Mouse (Mus musculus): ENCODE measurements around the gene Chrm2.

Chrm2 gene

DNA sequence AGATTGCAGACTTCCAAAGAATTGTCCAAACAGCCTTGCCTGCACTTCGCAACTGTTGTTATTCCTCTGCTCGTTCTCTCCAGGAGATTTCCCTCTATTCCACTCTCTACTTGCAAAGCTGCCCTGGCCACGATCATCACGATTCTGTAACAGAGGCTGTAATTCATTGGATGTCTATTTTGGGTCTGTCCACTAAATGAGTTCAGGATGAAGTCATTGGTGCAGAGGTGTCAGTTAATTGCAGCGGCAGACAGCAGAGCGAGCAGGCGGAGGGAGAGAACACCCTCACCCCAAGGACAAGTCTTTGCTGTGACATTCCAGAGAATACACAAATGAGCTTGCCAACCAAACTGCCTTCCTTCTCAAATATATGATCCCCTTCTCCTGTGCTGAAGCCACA lies 120.1 kb downstream of the Chrm2 start:
- ChIA-PET CTCF (no interaction called here), POLR2A (no interaction called here)

DNA sequence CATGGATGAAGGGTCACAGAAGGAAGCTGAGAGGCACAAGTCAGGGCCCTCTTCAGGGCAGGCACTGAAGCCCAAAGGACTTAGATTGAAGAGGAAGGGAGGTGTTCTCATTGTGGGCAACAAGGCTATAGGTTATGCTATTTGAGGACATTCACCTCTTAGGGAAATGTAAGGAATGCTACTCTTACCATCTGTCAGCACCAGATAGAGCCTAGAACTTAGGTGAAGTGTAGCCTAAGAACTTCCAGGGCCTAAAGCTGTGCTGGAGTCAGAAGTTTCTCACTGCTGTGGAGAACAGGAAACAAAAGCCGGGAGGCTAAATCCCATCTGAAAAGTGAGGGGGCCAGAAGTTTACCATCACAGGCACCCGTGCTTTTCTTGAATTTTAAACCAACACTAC lies 120.6 kb downstream of the Chrm2 start:
- POLR2A ChIA-PET = no interaction called here

DNA sequence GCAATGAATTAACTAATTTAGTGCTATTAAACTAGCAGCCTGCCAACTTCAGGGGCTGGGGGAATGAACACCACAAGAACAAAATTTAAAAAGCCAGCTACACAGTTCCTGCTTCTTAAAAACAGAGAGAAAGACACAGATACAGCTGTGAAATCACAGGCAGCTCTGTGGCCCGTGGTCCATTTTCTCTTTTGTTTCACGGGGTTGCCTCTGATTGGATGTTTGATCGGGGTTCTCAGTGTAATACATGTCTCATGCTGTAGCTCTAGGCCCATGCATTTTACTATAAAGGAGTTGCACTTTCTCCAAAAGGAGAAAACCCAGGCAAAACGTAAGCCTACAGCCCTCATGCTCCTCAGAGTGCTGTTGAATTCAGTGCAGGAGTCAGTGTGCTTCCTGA lies 128.6 kb downstream of the Chrm2 start:
- CTCF ChIA-PET = no interaction called here

More for the DNA sequence above, 120.6 kb downstream of the Chrm2 start:
- CTCF ChIA-PET = no interaction called here

DNA sequence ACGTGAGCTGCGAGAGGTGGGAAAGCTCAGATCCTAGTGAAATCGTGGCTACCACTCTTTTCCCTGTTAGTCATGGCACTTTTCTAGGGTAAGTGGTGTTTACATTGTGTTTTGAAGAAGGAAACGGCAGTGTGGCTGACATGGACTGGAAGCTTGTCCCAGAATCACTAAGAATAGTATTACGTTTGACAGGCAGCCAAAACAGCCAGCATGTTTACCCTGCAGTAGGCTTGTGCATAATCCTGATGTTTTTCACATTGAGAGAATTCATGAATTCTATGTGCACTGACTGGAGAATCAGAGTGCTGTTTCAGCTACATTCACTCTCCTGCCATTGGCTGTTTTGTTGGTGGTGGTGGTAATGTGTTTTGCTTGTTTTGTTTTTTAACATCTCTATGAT lies 129.4 kb downstream of the Chrm2 start:
- CTCF ChIA-PET = no interaction called here
- POLR2A ChIA-PET = no interaction called here

More for the DNA sequence above, 128.6 kb downstream of the Chrm2 start:
- POLR2A ChIA-PET = no interaction called here

DNA sequence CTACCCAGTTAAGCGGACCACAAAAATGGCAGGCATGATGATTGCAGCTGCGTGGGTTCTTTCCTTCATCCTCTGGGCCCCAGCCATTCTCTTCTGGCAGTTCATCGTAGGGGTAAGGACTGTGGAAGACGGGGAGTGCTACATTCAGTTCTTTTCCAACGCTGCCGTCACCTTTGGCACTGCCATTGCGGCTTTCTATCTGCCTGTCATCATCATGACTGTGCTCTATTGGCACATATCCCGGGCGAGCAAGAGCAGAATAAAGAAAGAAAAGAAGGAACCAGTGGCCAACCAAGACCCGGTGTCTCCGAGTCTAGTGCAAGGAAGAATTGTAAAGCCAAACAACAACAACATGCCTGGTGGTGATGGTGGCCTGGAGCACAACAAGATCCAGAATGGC lies 135.7 kb downstream of the Chrm2 start:
- ChIA-PET POLR2A (no interaction called here), CTCF (no interaction called here)

DNA sequence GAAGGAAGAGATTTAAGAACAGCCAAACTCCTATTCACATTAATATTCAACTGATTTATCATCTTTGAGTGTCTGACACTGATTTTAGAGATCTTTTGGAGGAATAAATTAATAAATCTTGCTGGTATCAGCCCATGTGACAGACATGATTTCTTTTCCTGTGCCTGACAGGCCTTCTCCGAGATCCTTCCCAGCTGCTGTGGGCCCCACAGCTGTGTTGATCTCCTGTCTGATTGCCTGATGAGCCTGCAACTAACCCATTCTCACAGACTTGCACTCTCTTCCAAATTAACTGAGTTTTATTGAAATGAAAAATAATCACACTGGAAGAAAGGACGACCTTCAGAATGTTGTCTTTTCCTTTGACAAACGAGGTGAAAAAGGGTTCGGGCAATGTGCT lies 140.6 kb downstream of the Chrm2 start:
- POLR2A ChIA-PET = no interaction called here
- CTCF ChIA-PET = no interaction called here

DNA sequence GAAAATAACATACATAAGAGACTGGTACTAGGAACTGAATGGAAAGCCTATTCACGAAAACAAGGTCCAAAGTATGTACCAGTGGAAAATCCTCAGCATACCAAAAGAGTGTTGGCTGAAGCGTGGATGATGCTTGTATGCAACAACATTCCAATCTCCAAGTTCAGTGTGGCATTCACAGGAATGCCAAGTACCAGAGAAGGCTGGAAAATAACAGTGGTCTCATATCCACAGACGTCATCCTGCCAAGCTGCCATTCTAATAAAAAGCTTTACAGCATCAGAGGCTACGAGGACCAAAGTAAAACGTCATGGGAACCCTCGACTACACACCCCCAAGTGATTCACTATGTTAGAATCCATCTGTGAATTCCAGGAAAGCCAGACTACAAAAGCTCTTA lies 153.4 kb downstream of the Chrm2 start:
- ChIA-PET POLR2A (no interaction called here), CTCF (no interaction called here)

DNA sequence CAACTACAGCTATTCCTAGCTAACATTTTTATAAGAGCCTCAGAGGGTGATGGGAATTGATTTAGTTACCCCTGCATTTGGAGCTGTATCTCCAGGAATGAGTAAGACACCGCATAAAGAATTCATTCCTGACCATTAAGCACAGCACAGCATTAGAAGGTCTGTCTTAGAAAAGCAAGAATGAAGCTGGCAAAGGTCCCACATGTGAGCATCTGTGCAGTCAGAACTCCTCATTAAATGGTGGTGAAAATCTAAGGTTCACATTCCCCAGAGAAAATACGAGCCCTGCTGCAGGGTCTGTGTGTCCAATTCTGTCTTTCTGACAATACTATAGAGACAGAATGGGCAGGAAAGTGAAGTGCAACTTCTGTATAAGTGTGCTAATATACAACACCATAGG lies 179.0 kb downstream of the Chrm2 start:
- CTCF ChIA-PET = no interaction called here

More for the DNA sequence above, 179.0 kb downstream of the Chrm2 start:
- POLR2A ChIA-PET = interaction anchor here in 1 of 4 experiments (0.7 kb wide), 1 partner anchor 267 kb away, joined by 5 read pairs; no protein-coding TSS in a partner anchor
